Mouse (Mus musculus) B cell, adult 2 months (primary cell): Measurements from ENCODE around the gene Gm49601.

ENCODE experiments used
- DNase-seq, 2 experiments: peaks; one replicate each; pipeline ENCODE4 v3.0.0; 2022

Gene Gm49601

DNA sequence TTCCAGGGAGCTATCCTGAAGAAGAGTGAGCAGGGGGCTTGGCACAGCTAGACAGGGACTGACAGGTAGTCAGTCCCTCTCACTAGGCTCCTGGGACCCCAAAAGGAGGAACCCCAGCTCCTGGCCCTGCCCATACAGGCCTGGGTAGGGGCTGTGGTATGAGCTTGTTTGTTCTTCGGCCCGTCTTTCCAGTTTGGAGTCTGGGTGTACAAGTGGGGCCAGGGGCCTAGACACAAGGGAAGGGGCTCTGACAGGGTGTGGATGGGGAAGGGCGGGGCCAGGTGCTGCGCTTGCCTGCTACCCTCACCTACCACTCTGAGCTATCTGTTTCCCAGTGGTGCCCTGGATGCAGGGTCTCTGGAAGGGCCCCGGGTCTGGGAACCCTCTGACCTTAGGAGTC lies 20.5 kb downstream of the Gm49601 start:
- no peak for DNase-seq

DNA sequence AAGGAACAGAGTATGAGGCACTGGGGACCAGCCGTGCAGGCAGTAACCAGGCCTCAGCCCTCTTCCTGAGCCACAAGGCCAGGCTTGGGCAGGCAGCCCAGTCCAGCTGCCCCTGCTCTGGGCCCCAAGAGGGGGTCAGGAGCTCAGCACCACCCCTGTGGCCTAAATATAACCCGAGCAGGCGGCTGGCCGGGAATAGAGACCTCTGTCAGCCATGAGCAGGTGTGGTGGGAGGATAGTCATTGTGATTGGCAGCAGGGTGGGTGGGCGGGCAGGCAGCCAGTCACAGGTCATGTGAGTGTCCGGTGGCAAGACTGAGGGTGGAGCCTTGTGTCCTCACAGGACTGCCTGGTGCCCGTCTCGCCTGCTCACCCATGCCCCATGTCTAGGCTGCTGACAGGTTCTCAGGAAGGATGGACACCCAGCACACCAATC lies 21.9 kb downstream of the Gm49601 start:
- no peak for DNase-seq

GRCm38 (mm10) chr16:18601447-18601846 lies 24.8 kb downstream of the Gm49601 start:
- DNase-seq = no peak

DNA sequence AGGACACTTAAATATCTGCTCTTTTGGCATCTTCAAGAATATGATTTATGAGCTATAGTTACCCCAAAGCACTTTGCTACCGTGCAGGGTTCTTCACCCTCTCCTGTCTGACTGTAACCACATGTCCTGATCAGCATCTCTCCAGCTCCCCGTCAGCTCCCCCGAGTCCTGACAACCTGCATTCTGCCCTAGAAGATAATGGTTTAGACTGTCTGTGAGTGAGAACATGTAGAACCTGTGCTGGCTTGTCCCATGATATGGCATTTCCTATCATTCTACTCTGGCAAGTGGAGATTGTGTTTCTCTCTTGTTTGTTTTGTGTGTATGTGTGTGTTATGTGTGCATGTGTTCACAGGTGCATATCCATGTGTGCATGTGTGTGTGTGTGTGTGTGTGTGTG lies 28.2 kb downstream of the Gm49601 start:
- DNase-seq = no peak

GRCm38 (mm10) chr16:18596255-18596654 lies 30.0 kb downstream of the Gm49601 start:
- no peak for DNase-seq

- DNase-seq = no peak
These were observed 32.3 kb downstream of the Gm49601 start for GRCm38 (mm10) chr16:18593930-18594329.

DNA sequence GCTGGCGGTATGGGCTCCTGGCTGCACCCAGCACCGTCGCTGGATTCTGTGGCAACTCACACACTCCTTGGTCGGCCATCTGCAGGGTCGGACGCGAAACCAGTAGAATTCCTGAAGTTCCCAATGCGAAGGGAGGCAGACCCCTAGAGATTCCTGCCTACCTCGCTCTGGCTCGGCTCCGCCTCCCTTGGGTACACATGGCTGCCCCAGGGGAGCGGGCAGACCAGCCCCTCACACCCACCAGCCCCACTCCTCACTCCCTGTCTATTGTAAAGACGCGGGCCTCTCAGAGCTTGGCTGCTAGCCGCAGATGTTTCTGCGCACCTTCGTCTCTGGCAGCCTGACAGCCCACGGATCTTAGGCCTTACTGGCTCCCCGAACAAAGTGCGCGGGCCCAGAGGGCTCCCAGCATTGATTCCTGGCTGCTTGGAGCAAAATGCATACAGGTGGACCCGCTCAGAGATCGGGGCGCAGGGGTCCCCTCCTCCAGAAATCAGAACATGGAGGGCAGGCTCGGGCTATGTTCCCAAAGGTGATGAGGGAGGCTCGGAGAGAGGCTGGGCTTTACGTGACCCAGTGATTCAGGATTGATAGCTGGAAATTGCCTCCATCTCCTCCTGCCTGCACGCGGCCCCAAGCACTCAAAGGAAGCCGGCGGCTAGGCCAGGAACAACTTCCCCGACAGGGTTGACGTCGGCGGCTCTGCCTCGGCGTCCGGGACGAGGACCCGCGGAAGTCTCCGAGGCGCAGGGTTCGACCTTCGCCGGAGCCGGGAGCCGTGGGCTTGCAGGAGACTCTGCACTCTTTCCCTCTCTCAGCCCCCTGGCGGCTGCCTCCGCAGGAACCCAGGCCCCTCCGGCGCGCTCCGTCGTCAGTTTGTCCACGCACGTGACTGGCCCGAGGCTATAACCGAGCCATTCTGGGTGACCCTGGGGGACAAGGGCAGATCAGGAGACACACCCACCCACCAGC lies 34.9 kb downstream of the Gm49601 start:
- DNase-seq = no peak

GRCm38 (mm10) chr16:18589804-18590790 lies 36.1 kb downstream of the Gm49601 start, which contains the start of gene Tbx1:
Gene Tbx1, minus strand, starts transcription at chr16:18590671.
- DNase-seq = peak; percentile 48 to 50

DNA sequence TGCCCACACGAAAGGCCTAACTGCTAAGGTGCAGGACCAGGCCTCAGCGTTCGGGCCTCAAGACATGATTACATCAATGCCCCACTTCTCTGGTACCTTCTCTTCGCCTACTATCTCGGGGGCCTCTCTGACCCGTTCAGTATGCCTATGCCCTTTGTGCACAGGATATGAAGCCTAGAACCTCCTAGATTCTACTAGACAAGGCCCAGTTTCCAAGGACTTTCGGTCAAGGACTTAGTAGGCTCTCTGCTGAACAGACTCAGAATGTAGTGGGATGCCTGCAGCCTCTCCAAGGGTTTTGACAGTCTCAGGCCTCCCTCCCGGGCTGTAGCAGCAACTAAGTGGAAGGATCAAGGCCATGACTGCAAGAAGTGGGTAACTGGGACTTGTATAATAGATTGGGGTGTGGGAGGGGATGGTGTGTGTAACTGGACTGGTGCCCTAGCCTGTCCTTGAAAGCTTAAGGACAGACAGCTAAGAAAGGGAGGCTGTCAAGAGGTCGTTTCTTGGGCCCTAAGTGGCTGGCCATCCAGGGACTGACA lies 37.1 kb downstream of the Gm49601 start:
- DNase-seq = no peak

- DNase-seq = no peak
These were observed 37.5 kb downstream of the Gm49601 start for GRCm38 (mm10) chr16:18588738-18589055.

- DNase-seq = no peak
These were observed 38.1 kb downstream of the Gm49601 start for GRCm38 (mm10) chr16:18587847-18588737.

DNA sequence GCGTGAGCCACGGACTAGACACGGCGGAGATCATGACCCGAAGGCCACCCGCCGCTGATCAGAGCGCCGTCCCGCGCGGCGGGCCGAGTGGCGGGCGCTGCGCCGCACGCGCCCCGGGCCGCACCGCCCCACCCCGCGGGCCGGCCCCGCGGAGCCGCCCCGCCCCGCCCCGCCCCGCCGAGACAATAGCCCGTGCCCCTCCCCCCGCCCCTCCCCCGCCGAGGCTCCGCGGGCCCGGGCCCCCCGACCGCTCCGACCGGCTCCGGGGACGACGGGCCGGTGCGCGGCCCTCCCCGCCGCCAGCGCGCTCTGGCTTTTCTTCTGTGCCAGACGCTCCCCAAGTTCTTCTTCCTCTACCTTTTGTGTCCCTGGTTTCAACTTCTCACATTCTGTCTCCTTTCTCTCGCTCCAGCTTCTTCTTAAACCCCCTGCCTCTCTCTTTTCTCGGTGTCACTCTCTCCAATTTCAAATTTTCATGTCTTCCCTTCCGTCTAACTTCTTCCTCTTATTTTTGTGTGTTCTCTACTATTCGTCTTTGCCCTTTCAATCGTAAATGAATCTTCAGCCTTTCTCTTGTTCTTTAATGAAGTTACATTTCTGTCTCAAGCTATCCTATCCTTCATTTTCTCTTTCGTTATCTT lies 39.2 kb downstream of the Gm49601 start:
- DNase-seq = no peak

GRCm38 (mm10) chr16:18586076-18586905 lies 39.9 kb downstream of the Gm49601 start:
- no peak for DNase-seq

- no peak for DNase-seq
These were observed 40.6 kb downstream of the Gm49601 start for GRCm38 (mm10) chr16:18585676-18586075.

- DNase-seq = no peak
These were observed 41.2 kb downstream of the Gm49601 start for GRCm38 (mm10) chr16:18584901-18585510.

GRCm38 (mm10) chr16:18583673-18584357 lies 42.4 kb downstream of the Gm49601 start:
- DNase-seq = no peak

DNA sequence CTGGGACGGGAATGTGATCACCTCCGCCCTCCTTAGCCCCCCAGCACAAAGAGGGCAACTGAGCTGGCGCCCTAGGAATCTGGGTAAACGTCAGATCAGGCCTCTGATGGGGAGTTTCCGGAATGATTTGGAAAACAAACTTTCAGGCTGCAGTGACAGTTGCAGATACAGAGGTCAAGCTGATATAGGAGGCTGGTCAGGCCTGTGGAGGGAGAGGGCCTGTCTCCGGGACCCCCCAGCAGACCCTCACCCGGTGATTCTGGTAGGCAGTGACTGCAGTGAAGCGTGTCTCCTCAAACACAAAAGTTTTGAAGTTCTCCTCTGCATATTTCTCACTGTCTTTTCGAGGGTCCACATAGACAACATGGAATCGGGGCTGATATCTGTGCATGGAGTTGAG lies 43.1 kb downstream of the Gm49601 start:
- no peak for DNase-seq

GRCm38 (mm10) chr16:18582426-18583148 lies 43.6 kb downstream of the Gm49601 start:
- DNase-seq = no peak
